Mouse (Mus musculus) heart, embryonic 13.5 days (tissue): Measurements from ENCODE around the gene Srgap2. TPM values are rescaled to one million over a fixed set of nuclear protein-coding genes. Genes with fewer than 3 reads are reported as not detected.
A peak's percentile ranks its signal among the peaks of the same experiment; 100 is the strongest.

Experiments
- ATAC-seq: fragments of 200-750 bp; cut with Nextera tagmentation; 2 replicates; pipeline ENCODE4 v1.8.0; 2017; ENCODE audit warnings: moderate TSS enrichment; ENCODE audit not compliant: insufficient number of reproducible peaks, low FRiP score, low TSS enrichment; ENCODE audit errors: extremely low read depth
- H3K27ac ChIP-seq: fragments of 300-500 bp; sonication (generic); replicated peaks from 2 replicates; pipeline ENCODE4 v1.5.1; 2015; ENCODE audit warnings: moderate library complexity, mild to moderate bottlenecking, inconsistent platforms
- H3K27me3 ChIP-seq: fragments of 300-500 bp; sonication (generic); replicated peaks from 2 replicates; pipeline ENCODE4 v1.6.1; 2015; ENCODE audit warnings: mild to moderate bottlenecking, inconsistent platforms
- H3K36me3 ChIP-seq: fragments of 300-500 bp; sonication (generic); 2 replicates; pipeline ENCODE4 v1.6.1; 2015; ENCODE audit warnings: mild to moderate bottlenecking, inconsistent platforms
- H3K4me1 ChIP-seq: fragments of 300-500 bp; sonication (generic); 2 replicates; pipeline ENCODE4 v1.6.1; 2015; ENCODE audit warnings: inconsistent platforms
- H3K4me2 ChIP-seq: fragments of 300-500 bp; sonication (generic); 2 replicates; pipeline ENCODE4 v1.6.1; 2015; ENCODE audit warnings: inconsistent platforms, mild to moderate bottlenecking, moderate library complexity
- H3K4me3 ChIP-seq: fragments of 300-500 bp; sonication (generic); 2 replicates; pipeline ENCODE4 v1.5.1; 2015; ENCODE audit warnings: moderate library complexity, mild to moderate bottlenecking, inconsistent platforms
- H3K9ac ChIP-seq: fragments of 300-500 bp; sonication (generic); 2 replicates; pipeline ENCODE4 v1.6.1; 2015; ENCODE audit warnings: inconsistent platforms, mild to moderate bottlenecking, moderate library complexity
- H3K9me3 ChIP-seq: fragments of 300-500 bp; sonication (generic); 2 replicates; pipeline ENCODE4 v1.6.1; 2016; ENCODE audit warnings: inconsistent platforms
- WGBS: fragments of 180-500 bp; shearing (Covaris S2); methylation state at CpG from one replicate; pipeline ENCODE4 v1.1.7; 2015; ENCODE audit warnings: mixed read lengths; 5-methylcytosine and 5-hydroxymethylcytosine counted together
- polyA plus RNA-seq: library from polyadenylated mRNA; unstranded; fragments of >200 nt; fragmentation: Nextera tagmentation; extraction: Ambion mirVana; gene quantifications from 2 replicates; pipeline ENCODE4 v1.2.1, GENCODE M21; 2015

The Srgap2 gene
- polyA plus RNA-seq, 1 experiment from 2014 or later, result 13.2 TPM

GRCm38 (mm10) chr1:131296726-131297125 is 230.4 kb downstream of the Srgap2 start:
- ATAC-seq, result no peak
- Histone ChIP-seq H3K9ac (no peak overlapping the region), H3K4me2 (no peak overlapping the region), H3K36me3 (peaks cover 86% of the 10 kb centered on the region), H3K9me3 (no peaks in the 10 kb centered on the region), H3K27me3 (no peaks in the 10 kb centered on the region), H3K4me3 (no peak overlapping the region), H3K27ac (no peak overlapping the region), H3K4me1 (peaks cover 47% of the 10 kb centered on the region)
- 60% methylated on average over 7 of the region's 7 CpGs for WGBS

- no peak overlapping the region for H3K4me3 ChIP-seq
- no peak overlapping the region for H3K4me2 ChIP-seq
- peaks cover 84% of the 10 kb centered on the region for H3K36me3 ChIP-seq
- H3K9me3 ChIP-seq, result no peaks in the 10 kb centered on the region
- H3K27me3 ChIP-seq, result no peaks in the 10 kb centered on the region
- H3K27ac ChIP-seq, result peak overlapping the region; percentile 24; the same call in 1 of the 2 replicates
- no peak overlapping the region for H3K9ac ChIP-seq
- peaks cover 47% of the 10 kb centered on the region for H3K4me1 ChIP-seq
- 23% methylated on average over 8 of the region's 8 CpGs for WGBS
- ATAC-seq, result no peak
Measured at GRCm38 (mm10) chr1:131295200-131295599, 232.0 kb downstream of the Srgap2 start.

GRCm38 (mm10) chr1:131293922-131294250 is 233.3 kb downstream of the Srgap2 start:
- H3K27me3 ChIP-seq, result no peaks in the 10 kb centered on the region
- H3K36me3 ChIP-seq, result peaks cover 84% of the 10 kb centered on the region
- H3K4me3 ChIP-seq, result no peak overlapping the region
- ATAC-seq, result no peak
- H3K4me2 ChIP-seq, result no peak overlapping the region
- peaks cover 40% of the 10 kb centered on the region for H3K4me1 ChIP-seq
- no peak overlapping the region for H3K9ac ChIP-seq
- H3K27ac ChIP-seq, result no peak overlapping the region
- H3K9me3 ChIP-seq, result no peaks in the 10 kb centered on the region
- 82% methylated on average over 2 of the region's 2 CpGs for WGBS

GRCm38 (mm10) chr1:131293221-131293921 is 233.8 kb downstream of the Srgap2 start:
- peaks cover 40% of the 10 kb centered on the region for H3K4me1 ChIP-seq
- no peak overlapping the region for H3K4me2 ChIP-seq
- no peak overlapping the region for H3K9ac ChIP-seq
- H3K27me3 ChIP-seq, result no peaks in the 10 kb centered on the region
- no peaks in the 10 kb centered on the region for H3K9me3 ChIP-seq
- 85% methylated on average over 4 of the region's 4 CpGs for WGBS
- ATAC-seq, result no peak
- H3K27ac ChIP-seq, result no peak overlapping the region
- H3K4me3 ChIP-seq, result no peak overlapping the region
- peaks cover 86% of the 10 kb centered on the region for H3K36me3 ChIP-seq

- peaks cover 76% of the 10 kb centered on the region for H3K36me3 ChIP-seq
- no peak overlapping the region for H3K9ac ChIP-seq
- H3K4me1 ChIP-seq, result peaks cover 30% of the 10 kb centered on the region
- no peak overlapping the region for H3K4me2 ChIP-seq
- ATAC-seq, result no peak
- no peaks in the 10 kb centered on the region for H3K9me3 ChIP-seq
- WGBS, result 43% methylated on average over 2 of the region's 2 CpGs
- H3K27ac ChIP-seq, result no peak overlapping the region
- H3K27me3 ChIP-seq, result no peaks in the 10 kb centered on the region
- H3K4me3 ChIP-seq, result no peak overlapping the region
Measured at GRCm38 (mm10) chr1:131290648-131291047, 236.5 kb downstream of the Srgap2 start.

GRCm38 (mm10) chr1:131288938-131289337 is 238.2 kb downstream of the Srgap2 start:
- H3K4me1 ChIP-seq, result peaks cover 13% of the 10 kb centered on the region
- no peak overlapping the region for H3K27ac ChIP-seq
- no peaks in the 10 kb centered on the region for H3K9me3 ChIP-seq
- H3K27me3 ChIP-seq, result no peaks in the 10 kb centered on the region
- H3K9ac ChIP-seq, result no peak overlapping the region
- no peak for ATAC-seq
- no peak overlapping the region for H3K4me2 ChIP-seq
- no peak overlapping the region for H3K4me3 ChIP-seq
- peaks cover 71% of the 10 kb centered on the region for H3K36me3 ChIP-seq
- 72% methylated on average over 6 of the region's 6 CpGs for WGBS

GRCm38 (mm10) chr1:131287267-131287666 is 239.9 kb downstream of the Srgap2 start:
- 41% methylated on average over 2 of the region's 2 CpGs for WGBS
- no peaks in the 10 kb centered on the region for H3K27me3 ChIP-seq
- peaks cover 55% of the 10 kb centered on the region for H3K36me3 ChIP-seq
- no peaks in the 10 kb centered on the region for H3K9me3 ChIP-seq
- no peak overlapping the region for H3K4me2 ChIP-seq
- H3K4me1 ChIP-seq, result peaks cover 14% of the 10 kb centered on the region
- no peak overlapping the region for H3K9ac ChIP-seq
- H3K27ac ChIP-seq, result peak overlapping the region; percentile 28; the same call in 1 of the 2 replicates
- ATAC-seq, result no peak
- H3K4me3 ChIP-seq, result no peak overlapping the region

- peaks cover 19% of the 10 kb centered on the region for H3K4me1 ChIP-seq
- 0 out of 2 replicates have a peak overlapping the region, but pooled peaks have one; percentile 5 for H3K9ac ChIP-seq
- no peak for ATAC-seq
- H3K4me2 ChIP-seq, result no peak overlapping the region
- H3K36me3 ChIP-seq, result peaks cover 50% of the 10 kb centered on the region
- no peaks in the 10 kb centered on the region for H3K9me3 ChIP-seq
- no peak overlapping the region for H3K4me3 ChIP-seq
- no peaks in the 10 kb centered on the region for H3K27me3 ChIP-seq
- H3K27ac ChIP-seq, result no peak overlapping the region
- 28% methylated on average over 5 of the region's 5 CpGs for WGBS
Measured at GRCm38 (mm10) chr1:131286803-131287202, 240.3 kb downstream of the Srgap2 start.

- Histone ChIP-seq H3K4me1 (peaks cover 28% of the 10 kb centered on the region), H3K4me2 (no peak overlapping the region), H3K36me3 (peaks cover 30% of the 10 kb centered on the region), H3K27ac (no peak overlapping the region), H3K4me3 (no peak overlapping the region), H3K27me3 (no peaks in the 10 kb centered on the region), H3K9ac (no peak overlapping the region), H3K9me3 (no peaks in the 10 kb centered on the region)
- no peak for ATAC-seq
- WGBS, result 82% methylated on average over 4 of the region's 4 CpGs
Measured at GRCm38 (mm10) chr1:131284616-131285015, 242.5 kb downstream of the Srgap2 start.

GRCm38 (mm10) chr1:131284167-131284566 is 243.0 kb downstream of the Srgap2 start:
- no peaks in the 10 kb centered on the region for H3K27me3 ChIP-seq
- H3K27ac ChIP-seq, result no peak overlapping the region
- H3K9me3 ChIP-seq, result no peaks in the 10 kb centered on the region
- H3K4me3 ChIP-seq, result no peak overlapping the region
- ATAC-seq, result no peak
- 79% methylated on average over 1 of the region's 1 CpGs for WGBS
- no peak overlapping the region for H3K9ac ChIP-seq
- peaks cover 26% of the 10 kb centered on the region for H3K36me3 ChIP-seq
- H3K4me2 ChIP-seq, result no peak overlapping the region
- peaks cover 32% of the 10 kb centered on the region for H3K4me1 ChIP-seq

- H3K4me3 ChIP-seq, result no peak overlapping the region
- H3K27ac ChIP-seq, result no peak overlapping the region
- 53% methylated on average over 4 of the region's 4 CpGs for WGBS
- H3K4me1 ChIP-seq, result peaks cover 35% of the 10 kb centered on the region
- no peak overlapping the region for H3K4me2 ChIP-seq
- H3K27me3 ChIP-seq, result 0 out of 2 replicates have a peak, but pooled peaks cover under 1% of the 10 kb centered on the region
- ATAC-seq, result no peak
- H3K36me3 ChIP-seq, result peaks cover 13% of the 10 kb centered on the region
- H3K9me3 ChIP-seq, result no peaks in the 10 kb centered on the region
- H3K9ac ChIP-seq, result no peak overlapping the region
Measured at GRCm38 (mm10) chr1:131281731-131282130, 245.4 kb downstream of the Srgap2 start.

GRCm38 (mm10) chr1:131280280-131280679 is 246.9 kb downstream of the Srgap2 start:
- no peak for ATAC-seq
- H3K27me3 ChIP-seq, result 0 out of 2 replicates have a peak, but pooled peaks cover 4% of the 10 kb centered on the region
- peaks cover 35% of the 10 kb centered on the region for H3K4me1 ChIP-seq
- 29% methylated on average over 3 of the region's 3 CpGs for WGBS
- no peak overlapping the region for H3K27ac ChIP-seq
- no peaks in the 10 kb centered on the region for H3K9me3 ChIP-seq
- no peak overlapping the region for H3K4me3 ChIP-seq
- no peaks in the 10 kb centered on the region for H3K36me3 ChIP-seq
- no peak overlapping the region for H3K9ac ChIP-seq
- no peak overlapping the region for H3K4me2 ChIP-seq
